Mouse (Mus musculus): ENCODE measurements around the gene Casr. TPM values are rescaled to one million over a fixed set of nuclear protein-coding genes. Genes with fewer than 3 reads are reported as not detected.

Gene Casr
- polyA plus RNA-seq, 1 experiment from 2014 or later: 0.13 TPM

GRCm38 (mm10) chr16:36502286-36502685, 59.7 kb downstream of the Casr start:
- H3K4me3 ChIP-seq (ENCODE audit: low read length): no peak overlapping the region
- no peak overlapping the region for H3K9ac ChIP-seq (ENCODE audit: low read length)
- no peaks in the 10 kb centered on the region for H3K4me1 ChIP-seq (ENCODE audit: control insufficient read depth, insufficient read depth, low read length)
- no peak overlapping the region for H3K4me2 ChIP-seq (ENCODE audit: low read depth, low read length)
- no peaks in the 10 kb centered on the region for H3K9me3 ChIP-seq (replicated peaks; ENCODE audit: control insufficient read depth, low read length)
- H3K27me3 ChIP-seq (ENCODE audit: control insufficient read depth, insufficient read depth, low read length): no peaks in the 10 kb centered on the region
- 66% methylated on average over 2 of the region's 2 CpGs for WGBS
- no peak for ATAC-seq (replicated peaks; ENCODE audit: extremely low read depth, insufficient read depth, low FRiP score)
- no peak overlapping the region for H3K27ac ChIP-seq (ENCODE audit: low read length)
- no peaks in the 10 kb centered on the region for H3K36me3 ChIP-seq (ENCODE audit: control insufficient read depth, insufficient read depth)

GRCm38 (mm10) chr16:36492420-36492819, 69.5 kb downstream of the Casr start:
- 76% methylated on average over 1 of the region's 1 CpGs for WGBS
- Histone ChIP-seq H3K4me3 (ENCODE audit: low read length) (no peak overlapping the region), H3K9me3 (replicated peaks; ENCODE audit: control insufficient read depth, low read length) (no peaks in the 10 kb centered on the region), H3K27ac (ENCODE audit: low read length) (no peak overlapping the region), H3K27me3 (ENCODE audit: control insufficient read depth, insufficient read depth, low read length) (no peaks in the 10 kb centered on the region), H3K9ac (ENCODE audit: low read length) (no peak overlapping the region), H3K4me2 (ENCODE audit: low read depth, low read length) (no peak overlapping the region), H3K4me1 (ENCODE audit: control insufficient read depth, insufficient read depth, low read length) (no peaks in the 10 kb centered on the region), H3K36me3 (ENCODE audit: control insufficient read depth, insufficient read depth) (no peaks in the 10 kb centered on the region)
- ATAC-seq (replicated peaks; ENCODE audit: extremely low read depth, insufficient read depth, low FRiP score): no peak

GRCm38 (mm10) chr16:36476866-36477265, 85.1 kb downstream of the Casr start:
- H3K27ac ChIP-seq (ENCODE audit: low read length): no peak overlapping the region
- WGBS: 63% methylated on average over 9 of the region's 9 CpGs
- peak; percentile 45; the same call in 1 of the 2 replicates for ATAC-seq (replicated peaks; ENCODE audit: extremely low read depth, insufficient read depth, low FRiP score)

GRCm38 (mm10) chr16:36475530-36475929, 86.4 kb downstream of the Casr start:
- H3K9me3 ChIP-seq (replicated peaks; ENCODE audit: control insufficient read depth, low read length): no peaks in the 10 kb centered on the region
- no peak for ATAC-seq (replicated peaks; ENCODE audit: extremely low read depth, insufficient read depth, low FRiP score)
- no peak overlapping the region for H3K4me2 ChIP-seq (ENCODE audit: low read depth, low read length)
- WGBS: 88% methylated on average over 3 of the region's 3 CpGs
- H3K27me3 ChIP-seq (ENCODE audit: control insufficient read depth, insufficient read depth, low read length): no peaks in the 10 kb centered on the region
- H3K4me1 ChIP-seq (ENCODE audit: control insufficient read depth, insufficient read depth, low read length): no peaks in the 10 kb centered on the region
- H3K36me3 ChIP-seq (ENCODE audit: control insufficient read depth, insufficient read depth): no peaks in the 10 kb centered on the region
- no peak overlapping the region for H3K4me3 ChIP-seq (ENCODE audit: low read length)
- H3K9ac ChIP-seq (ENCODE audit: low read length): no peak overlapping the region
- H3K27ac ChIP-seq (ENCODE audit: low read length): no peak overlapping the region

More at GRCm38 (mm10) chr16:36476866-36477265, 85.1 kb downstream of the Casr start:
- H3K4me2 ChIP-seq (ENCODE audit: low read depth, low read length): no peak overlapping the region
- H3K9me3 ChIP-seq (replicated peaks; ENCODE audit: control insufficient read depth, low read length): no peaks in the 10 kb centered on the region
- no peak overlapping the region for H3K9ac ChIP-seq (ENCODE audit: low read length)
- no peaks in the 10 kb centered on the region for H3K27me3 ChIP-seq (ENCODE audit: control insufficient read depth, insufficient read depth, low read length)
- no peaks in the 10 kb centered on the region for H3K36me3 ChIP-seq (ENCODE audit: control insufficient read depth, insufficient read depth)
- H3K4me3 ChIP-seq (ENCODE audit: low read length): no peak overlapping the region
- no peaks in the 10 kb centered on the region for H3K4me1 ChIP-seq (ENCODE audit: control insufficient read depth, insufficient read depth, low read length)

- WGBS: 62% methylated on average over 2 of the region's 2 CpGs
- Histone ChIP-seq H3K9ac (ENCODE audit: low read length) (no peak overlapping the region), H3K4me2 (ENCODE audit: low read depth, low read length) (no peak overlapping the region), H3K27me3 (ENCODE audit: control insufficient read depth, insufficient read depth, low read length) (no peaks in the 10 kb centered on the region), H3K9me3 (replicated peaks; ENCODE audit: control insufficient read depth, low read length) (no peaks in the 10 kb centered on the region), H3K27ac (ENCODE audit: low read length) (no peak overlapping the region), H3K36me3 (ENCODE audit: control insufficient read depth, insufficient read depth) (no peaks in the 10 kb centered on the region), H3K4me3 (ENCODE audit: low read length) (no peak overlapping the region), H3K4me1 (ENCODE audit: control insufficient read depth, insufficient read depth, low read length) (no peaks in the 10 kb centered on the region)
- ATAC-seq (replicated peaks; ENCODE audit: extremely low read depth, insufficient read depth, low FRiP score): no peak
Observed at GRCm38 (mm10) chr16:36474849-36475248, 87.1 kb downstream of the Casr start.

- Histone ChIP-seq H3K9ac (ENCODE audit: low read length) (no peak overlapping the region), H3K27ac (ENCODE audit: low read length) (no peak overlapping the region), H3K9me3 (replicated peaks; ENCODE audit: control insufficient read depth, low read length) (0 out of 2 replicates have a peak, but pooled peaks cover 3% of the 10 kb centered on the region), H3K4me1 (ENCODE audit: control insufficient read depth, insufficient read depth, low read length) (no peaks in the 10 kb centered on the region), H3K4me3 (ENCODE audit: low read length) (no peak overlapping the region), H3K27me3 (ENCODE audit: control insufficient read depth, insufficient read depth, low read length) (no peaks in the 10 kb centered on the region), H3K36me3 (ENCODE audit: control insufficient read depth, insufficient read depth) (no peaks in the 10 kb centered on the region), H3K4me2 (ENCODE audit: low read depth, low read length) (no peak overlapping the region)
- ATAC-seq (replicated peaks; ENCODE audit: extremely low read depth, insufficient read depth, low FRiP score): no peak
- WGBS: 45% methylated on average over 17 of the region's 17 CpGs
Observed at GRCm38 (mm10) chr16:36473217-36474216, 88.4 kb downstream of the Casr start.

- no peak overlapping the region for H3K4me3 ChIP-seq (ENCODE audit: low read length)
- no peaks in the 10 kb centered on the region for H3K4me1 ChIP-seq (ENCODE audit: control insufficient read depth, insufficient read depth, low read length)
- H3K36me3 ChIP-seq (ENCODE audit: control insufficient read depth, insufficient read depth): no peaks in the 10 kb centered on the region
- H3K9ac ChIP-seq (ENCODE audit: low read length): no peak overlapping the region
- no peak overlapping the region for H3K27ac ChIP-seq (ENCODE audit: low read length)
- H3K27me3 ChIP-seq (ENCODE audit: control insufficient read depth, insufficient read depth, low read length): no peaks in the 10 kb centered on the region
- no peak for ATAC-seq (replicated peaks; ENCODE audit: extremely low read depth, insufficient read depth, low FRiP score)
- H3K4me2 ChIP-seq (ENCODE audit: low read depth, low read length): no peak overlapping the region
- 60% methylated on average over 13 of the region's 13 CpGs for WGBS
- H3K9me3 ChIP-seq (replicated peaks; ENCODE audit: control insufficient read depth, low read length): 0 out of 2 replicates have a peak, but pooled peaks cover 3% of the 10 kb centered on the region
Observed at GRCm38 (mm10) chr16:36471066-36471633, 90.8 kb downstream of the Casr start.

- 9% methylated on average over 2 of the region's 2 CpGs for whole genome bisulfite sequencing
- no peak overlapping the region for H3K27ac ChIP-seq (ENCODE audit: low read length)
- no peak overlapping the region for H3K4me2 ChIP-seq (ENCODE audit: low read depth, low read length)
Observed at GRCm38 (mm10) chr16:36469955-36470478, 91.9 kb downstream of the Casr start.

GRCm38 (mm10) chr16:36469367-36469766, 92.6 kb downstream of the Casr start:
- no peak for ATAC-seq (replicated peaks; ENCODE audit: extremely low read depth, insufficient read depth, low FRiP score)
- Histone ChIP-seq H3K4me1 (ENCODE audit: control insufficient read depth, insufficient read depth, low read length) (no peaks in the 10 kb centered on the region), H3K4me3 (ENCODE audit: low read length) (no peak overlapping the region), H3K36me3 (ENCODE audit: control insufficient read depth, insufficient read depth) (no peaks in the 10 kb centered on the region), H3K27me3 (ENCODE audit: control insufficient read depth, insufficient read depth, low read length) (no peaks in the 10 kb centered on the region), H3K27ac (ENCODE audit: low read length) (no peak overlapping the region), H3K4me2 (ENCODE audit: low read depth, low read length) (no peak overlapping the region), H3K9me3 (replicated peaks; ENCODE audit: control insufficient read depth, low read length) (0 out of 2 replicates have a peak, but pooled peaks cover 3% of the 10 kb centered on the region), H3K9ac (ENCODE audit: low read length) (no peak overlapping the region)
- 68% methylated on average over 9 of the region's 9 CpGs for WGBS

More at GRCm38 (mm10) chr16:36469955-36470478, 91.9 kb downstream of the Casr start:
- H3K27me3 ChIP-seq (ENCODE audit: control insufficient read depth, insufficient read depth, low read length): no peaks in the 10 kb centered on the region
- no peaks in the 10 kb centered on the region for H3K36me3 ChIP-seq (ENCODE audit: control insufficient read depth, insufficient read depth)
- H3K9me3 ChIP-seq (replicated peaks; ENCODE audit: control insufficient read depth, low read length): 0 out of 2 replicates have a peak, but pooled peaks cover 3% of the 10 kb centered on the region
- H3K9ac ChIP-seq (ENCODE audit: low read length): no peak overlapping the region
- H3K4me3 ChIP-seq (ENCODE audit: low read length): no peak overlapping the region
- H3K4me1 ChIP-seq (ENCODE audit: control insufficient read depth, insufficient read depth, low read length): no peaks in the 10 kb centered on the region
- ATAC-seq (replicated peaks; ENCODE audit: extremely low read depth, insufficient read depth, low FRiP score): no peak
